Mouse (Mus musculus): ENCODE measurements around the gene Vps4a. TPM values are rescaled to one million over a fixed set of nuclear protein-coding genes. Genes with fewer than 3 reads are reported as not detected.

Gene Vps4a
- polyA plus RNA-seq, 1 experiment from 2014 or later = 55.9 TPM

DNA sequence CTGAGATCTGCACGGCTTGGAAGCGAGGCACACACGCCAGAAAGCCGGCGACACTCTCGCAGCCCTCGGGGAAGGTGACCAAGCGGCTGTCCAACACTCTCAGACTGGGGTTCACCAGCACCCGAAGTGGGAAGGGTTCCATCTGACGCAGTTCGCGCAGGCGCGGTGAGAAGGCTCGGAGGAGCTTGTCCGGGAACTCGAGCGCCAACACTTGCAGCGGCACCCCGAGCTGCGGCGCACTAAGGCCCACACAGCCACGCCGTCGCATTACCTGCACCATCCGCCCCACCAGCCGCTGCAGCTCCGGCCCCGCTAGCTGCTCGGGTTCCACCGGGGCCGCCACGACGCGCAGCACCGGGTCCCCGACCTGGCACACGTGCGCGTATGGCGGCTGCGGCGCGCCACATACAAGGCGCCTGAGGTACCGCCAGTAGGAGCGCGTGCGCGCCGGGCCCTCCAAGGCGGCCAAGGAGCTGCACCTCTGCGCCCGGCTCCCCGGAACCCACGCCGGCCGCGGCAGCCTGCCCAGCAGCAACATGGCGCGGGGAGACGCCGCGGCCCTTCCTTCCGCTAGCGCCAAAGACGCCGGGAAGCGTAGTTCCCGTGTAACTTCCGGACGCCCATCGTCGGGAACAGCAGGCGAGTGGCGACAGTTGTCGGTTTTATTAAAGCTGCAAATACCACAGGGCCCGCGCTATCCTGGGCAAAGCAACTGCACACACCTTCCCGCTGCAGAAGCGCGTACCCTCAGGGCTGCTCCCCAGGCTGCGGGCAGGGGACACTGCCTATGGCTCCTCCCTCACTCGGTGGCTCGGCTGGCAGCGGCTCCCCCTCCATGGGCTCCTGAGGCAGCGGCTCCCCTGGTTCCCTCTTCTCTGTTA is 17.3 kb downstream of the Vps4a start, which contains the start of gene Pdf:
Gene Pdf (minus strand): TSS at position 554 of the 881 bp plus-strand sequence.
- Histone ChIP-seq H3K9me3 (ENCODE audit: control insufficient read depth, low read length) (no peaks in the 10 kb centered on the region), H3K27me3 (ENCODE audit: control insufficient read depth, insufficient read depth, low read length) (no peaks in the 10 kb centered on the region), H3K4me1 (ENCODE audit: control insufficient read depth in 2 of 2, insufficient read depth in 2 of 2, low read length in 2 of 2) (peaks cover 3 to 19% of the 10 kb centered on the region in 2 experiments), H3K27ac (replicated peaks in 1 of 2; ENCODE audit: control insufficient read depth in 1 of 2, insufficient read depth in 1 of 2, low read depth in 2 of 2, low read length in 2 of 2) (peak within 1 kb of the TSS; percentile 86 to 96), H3K4me3 (ENCODE audit: control insufficient read depth in 1 of 2, insufficient read depth in 1 of 2, low read depth in 1 of 2, low read length in 2 of 2) (peak within 1 kb of the TSS; percentile 75 to 79), H3K4me2 (ENCODE audit: low read length) (peak within 1 kb of the TSS; percentile 83), H3K36me3 (ENCODE audit: control insufficient read depth, insufficient read depth, low read length) (peaks cover 80% of the 10 kb centered on the region), H3K9ac (ENCODE audit: low read length) (peak within 1 kb of the TSS; percentile 90)
- WGBS = under 1% methylated on average over 87 of the region's 87 CpGs
- ATAC-seq (ENCODE audit: insufficient number of reproducible peaks, insufficient read depth, low FRiP score, low read depth) = peak; percentile 74

DNA sequence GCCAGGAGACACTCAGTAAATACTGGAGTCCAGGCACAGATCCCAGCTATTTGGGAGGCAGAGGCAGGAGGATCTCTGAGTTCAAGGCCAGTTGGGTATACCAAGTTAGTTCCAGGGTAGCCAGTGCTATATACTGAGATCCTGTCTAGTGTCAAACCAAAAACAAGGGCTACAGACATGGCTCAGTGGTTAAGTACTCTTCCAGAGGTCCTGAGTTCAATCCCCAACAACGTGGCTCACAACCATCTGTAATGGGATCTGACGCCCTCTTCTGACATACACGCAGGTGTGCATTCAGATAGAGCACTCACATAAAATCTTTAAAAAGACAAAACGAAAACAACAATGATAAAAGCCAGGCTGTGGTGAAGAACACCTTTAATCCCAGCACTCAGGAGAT is 18.5 kb downstream of the Vps4a start:
- no peak for ATAC-seq (ENCODE audit: insufficient number of reproducible peaks, insufficient read depth, low FRiP score, low read depth)
- Histone ChIP-seq H3K4me2 (ENCODE audit: low read length) (peak overlapping the region; percentile 83), H3K27me3 (ENCODE audit: control insufficient read depth, insufficient read depth, low read length) (no peaks in the 10 kb centered on the region), H3K4me3 (ENCODE audit: control insufficient read depth in 1 of 2, insufficient read depth in 1 of 2, low read depth in 1 of 2, low read length in 2 of 2) (peak overlapping the region in 1 of 2 experiments; percentile 79; a peak in 1 of 4 replicates), H3K9ac (ENCODE audit: low read length) (peak overlapping the region; percentile 90; the same call in 1 of the 2 replicates), H3K9me3 (ENCODE audit: control insufficient read depth, low read length) (no peaks in the 10 kb centered on the region), H3K27ac (replicated peaks in 1 of 2; ENCODE audit: control insufficient read depth in 1 of 2, insufficient read depth in 1 of 2, low read depth in 2 of 2, low read length in 2 of 2) (0 out of 4 replicates have a peak overlapping the region, but pooled peaks of 1 of the 2 experiments have one; percentile 96), H3K36me3 (ENCODE audit: control insufficient read depth, insufficient read depth, low read length) (peaks cover 80% of the 10 kb centered on the region), H3K4me1 (ENCODE audit: control insufficient read depth in 2 of 2, insufficient read depth in 2 of 2, low read length in 2 of 2) (peaks cover 3 to 19% of the 10 kb centered on the region in 2 experiments)
- WGBS = 91% methylated on average over 4 of the region's 4 CpGs

DNA sequence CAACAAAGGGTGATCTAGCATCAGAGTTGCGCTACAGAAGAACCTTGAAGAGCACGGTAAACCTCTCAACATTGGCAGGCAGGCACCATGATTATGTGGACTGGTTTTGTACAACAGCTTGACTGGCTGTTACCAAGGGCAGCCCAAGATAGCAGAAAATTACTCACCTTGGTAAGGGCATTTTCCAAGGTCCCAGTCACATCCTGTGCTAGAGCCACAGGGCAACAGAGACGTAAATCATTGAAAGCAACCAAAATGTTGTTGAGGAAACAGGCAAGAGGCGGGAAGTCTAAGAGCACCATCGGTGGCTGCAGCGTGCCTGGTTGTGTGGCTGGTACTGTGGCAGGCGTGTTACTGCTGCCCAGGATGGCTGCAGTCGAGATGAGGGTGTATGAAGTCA is 21.0 kb downstream of the Vps4a start:
- Histone ChIP-seq H3K4me3 (ENCODE audit: control insufficient read depth in 1 of 2, insufficient read depth in 1 of 2, low read depth in 1 of 2, low read length in 2 of 2) (no peak overlapping the region), H3K9me3 (ENCODE audit: control insufficient read depth, low read length) (no peaks in the 10 kb centered on the region), H3K27ac (replicated peaks in 1 of 2; ENCODE audit: control insufficient read depth in 1 of 2, insufficient read depth in 1 of 2, low read depth in 2 of 2, low read length in 2 of 2) (no peak overlapping the region), H3K36me3 (ENCODE audit: control insufficient read depth, insufficient read depth, low read length) (peaks cover 58% of the 10 kb centered on the region), H3K27me3 (ENCODE audit: control insufficient read depth, insufficient read depth, low read length) (no peaks in the 10 kb centered on the region), H3K4me1 (ENCODE audit: control insufficient read depth in 2 of 2, insufficient read depth in 2 of 2, low read length in 2 of 2) (peaks cover 2 to 25% of the 10 kb centered on the region in 2 experiments), H3K9ac (ENCODE audit: low read length) (no peak overlapping the region), H3K4me2 (ENCODE audit: low read length) (no peak overlapping the region)
- WGBS = 94% methylated on average over 8 of the region's 8 CpGs
- no peak for ATAC-seq (ENCODE audit: insufficient number of reproducible peaks, insufficient read depth, low FRiP score, low read depth)

DNA sequence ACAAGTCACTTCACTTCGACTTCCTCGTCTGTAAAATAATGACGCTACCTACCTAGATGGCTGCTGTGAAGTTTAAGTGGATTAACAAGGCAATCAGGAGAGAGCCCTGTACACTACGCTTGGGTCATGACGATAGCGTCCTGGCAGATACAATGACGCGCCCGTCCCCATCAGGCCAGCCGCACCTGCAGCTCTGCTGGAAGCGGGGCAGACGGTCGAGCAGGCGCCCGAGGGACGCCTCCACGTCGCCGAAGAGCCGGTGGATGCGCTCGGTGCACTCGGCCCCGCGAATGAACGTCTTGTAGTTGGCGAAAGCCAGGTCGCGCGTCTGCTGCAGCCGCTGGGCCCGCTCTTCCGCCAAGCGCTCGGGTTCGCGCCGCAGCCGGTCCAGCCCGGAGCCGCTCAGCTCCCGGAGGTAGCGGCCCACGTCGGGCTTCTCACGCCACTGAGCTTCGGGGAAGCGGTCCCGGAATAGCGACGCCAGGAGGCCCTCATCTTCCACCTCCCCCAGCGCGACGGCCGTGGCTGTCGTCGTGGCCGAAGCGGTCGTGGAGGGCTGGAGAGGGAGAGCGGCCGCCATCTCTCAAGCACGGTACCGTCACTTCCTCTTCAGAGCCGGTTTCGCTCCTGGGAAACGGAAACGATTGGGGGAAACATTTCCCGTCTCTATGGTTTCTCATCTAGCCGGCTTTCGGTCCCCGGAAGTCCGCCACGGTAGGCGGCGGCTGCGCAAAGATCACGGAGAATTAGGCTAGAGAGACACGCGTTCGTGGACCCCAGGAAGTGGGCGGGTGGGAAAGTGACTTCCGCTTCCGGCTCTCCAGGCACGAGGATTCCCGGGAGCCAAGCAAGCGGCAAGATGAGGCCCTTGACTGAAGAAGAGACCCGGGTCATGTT is 25.3 kb downstream of the Vps4a start, which contains the start of the genes Cog8 and Nip7:
Gene Cog8 (minus strand): TSS at position 614 of the 897 bp plus-strand sequence.
Gene Nip7 (plus strand): TSS at position 802 of the 897 bp plus-strand sequence.
- peak; percentile 88 for ATAC-seq (ENCODE audit: insufficient number of reproducible peaks, insufficient read depth, low FRiP score, low read depth)
- Histone ChIP-seq H3K4me1 (ENCODE audit: control insufficient read depth in 2 of 2, insufficient read depth in 2 of 2, low read length in 2 of 2) (peaks cover 4 to 19% of the 10 kb centered on the region in 2 experiments; a peak in 3 of 4 replicates), H3K9me3 (ENCODE audit: control insufficient read depth, low read length) (no peaks in the 10 kb centered on the region), H3K27me3 (ENCODE audit: control insufficient read depth, insufficient read depth, low read length) (no peaks in the 10 kb centered on the region), H3K36me3 (ENCODE audit: control insufficient read depth, insufficient read depth, low read length) (peaks cover 59% of the 10 kb centered on the region), H3K9ac (ENCODE audit: low read length) (peak within 1 kb of the TSS; percentile 86), H3K27ac (replicated peaks in 1 of 2; ENCODE audit: control insufficient read depth in 1 of 2, insufficient read depth in 1 of 2, low read depth in 2 of 2, low read length in 2 of 2) (peak within 1 kb of the TSS; percentile 63 to 71), H3K4me3 (ENCODE audit: control insufficient read depth in 1 of 2, insufficient read depth in 1 of 2, low read depth in 1 of 2, low read length in 2 of 2) (peak within 1 kb of the TSS; percentile 73 to 77), H3K4me2 (ENCODE audit: low read length) (peak within 1 kb of the TSS; percentile 98)
- under 1% methylated on average over 85 of the region's 88 CpGs for WGBS

DNA sequence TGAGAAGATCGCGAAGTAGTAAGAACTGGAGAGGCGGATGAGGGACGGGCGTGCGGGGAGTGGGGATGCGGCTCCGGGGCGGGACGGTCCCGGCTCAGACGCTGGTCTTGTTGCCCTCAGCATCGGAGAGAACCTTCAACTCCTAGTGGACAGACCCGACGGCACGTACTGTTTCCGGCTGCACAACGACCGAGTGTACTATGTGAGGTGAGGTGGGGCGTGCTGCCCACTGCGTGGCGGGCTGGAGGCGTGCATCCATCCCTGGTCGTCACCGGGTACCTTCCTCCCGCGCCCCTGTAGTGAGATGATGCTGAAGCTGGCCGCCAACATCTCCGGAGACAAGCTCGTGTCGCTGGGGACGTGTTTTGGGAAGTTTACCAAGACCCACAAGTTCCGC is 25.9 kb downstream of the Vps4a start:
- WGBS = under 1% methylated on average over 33 of the region's 33 CpGs
- peaks cover 53% of the 10 kb centered on the region for H3K36me3 ChIP-seq (ENCODE audit: control insufficient read depth, insufficient read depth, low read length)

DNA sequence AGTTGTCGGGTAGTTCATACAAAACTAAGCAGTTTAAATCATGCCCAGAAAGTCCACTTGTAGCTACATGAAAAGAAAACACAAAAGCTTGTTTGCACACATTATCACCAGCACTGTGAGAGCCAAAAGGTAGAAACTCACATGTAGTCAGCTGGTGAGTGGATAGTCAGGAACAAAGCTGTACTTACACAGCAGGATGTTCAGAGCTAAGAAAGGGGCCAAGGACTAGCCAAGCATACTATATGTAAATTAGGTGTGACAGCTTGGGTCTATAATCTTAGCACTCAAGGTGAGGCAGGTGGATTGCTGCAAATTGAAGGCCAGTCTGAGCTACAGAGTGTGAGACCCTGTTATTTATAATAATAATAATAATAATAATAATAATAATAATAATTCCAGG is 31.6 kb downstream of the Vps4a start:
- Histone ChIP-seq H3K4me2 (ENCODE audit: low read length) (no peak overlapping the region), H3K27ac (replicated peaks in 1 of 2; ENCODE audit: control insufficient read depth in 1 of 2, insufficient read depth in 1 of 2, low read depth in 2 of 2, low read length in 2 of 2) (no peak overlapping the region), H3K9me3 (ENCODE audit: control insufficient read depth, low read length) (no peaks in the 10 kb centered on the region), H3K4me3 (ENCODE audit: control insufficient read depth in 1 of 2, insufficient read depth in 1 of 2, low read depth in 1 of 2, low read length in 2 of 2) (no peak overlapping the region), H3K27me3 (ENCODE audit: control insufficient read depth, insufficient read depth, low read length) (no peaks in the 10 kb centered on the region), H3K36me3 (ENCODE audit: control insufficient read depth, insufficient read depth, low read length) (peaks cover 24% of the 10 kb centered on the region), H3K4me1 (ENCODE audit: control insufficient read depth in 2 of 2, insufficient read depth in 2 of 2, low read length in 2 of 2) (peaks cover 0 to 4% of the 10 kb centered on the region in 2 experiments; a peak in 2 of 4 replicates), H3K9ac (ENCODE audit: low read length) (no peak overlapping the region)
- no peak for ATAC-seq (ENCODE audit: insufficient number of reproducible peaks, insufficient read depth, low FRiP score, low read depth)
- WGBS = 76% methylated on average over 1 of the region's 1 CpGs

More for the DNA sequence above, 25.9 kb downstream of the Vps4a start:
- peak; percentile 32 for ATAC-seq (ENCODE audit: insufficient number of reproducible peaks, insufficient read depth, low FRiP score, low read depth)
- no peak overlapping the region; a peak in 1 of 4 replicates for H3K27ac ChIP-seq (replicated peaks in 1 of 2; ENCODE audit: control insufficient read depth in 1 of 2, insufficient read depth in 1 of 2, low read depth in 2 of 2, low read length in 2 of 2)
- H3K4me2 ChIP-seq (ENCODE audit: low read length) = peak overlapping the region; percentile 98
- peaks cover 4 to 19% of the 10 kb centered on the region in 2 experiments; a peak in 3 of 4 replicates for H3K4me1 ChIP-seq (ENCODE audit: control insufficient read depth in 2 of 2, insufficient read depth in 2 of 2, low read length in 2 of 2)
- H3K9me3 ChIP-seq (ENCODE audit: control insufficient read depth, low read length) = no peaks in the 10 kb centered on the region
- peak overlapping the region; percentile 73 to 77 for H3K4me3 ChIP-seq (ENCODE audit: control insufficient read depth in 1 of 2, insufficient read depth in 1 of 2, low read depth in 1 of 2, low read length in 2 of 2)
- peak overlapping the region; percentile 81 for H3K9ac ChIP-seq (ENCODE audit: low read length)
- H3K27me3 ChIP-seq (ENCODE audit: control insufficient read depth, insufficient read depth, low read length) = no peaks in the 10 kb centered on the region

Measured in heart, embryonic 14.5 days (tissue).